Mouse (Mus musculus) left cerebral cortex, adult 11 months (tissue): ENCODE results near the gene Nxnl1.

Experiments used
- DNase-seq: peaks from one replicate; pipeline ENCODE4 v3.0.0; 2022; ENCODE audit warnings: low spot score

The Nxnl1 gene

GRCm38 (mm10) chr8:71566501-71566900, at the start of gene Nxnl1:
Gene Nxnl1 (minus strand): TSS chr8:71566601.
- DNase-seq, result no peak

GRCm38 (mm10) chr8:71613418-71613817, 47.0 kb upstream of the Nxnl1 start:
- DNase-seq, result no peak

- no peak for DNase-seq
Measured at GRCm38 (mm10) chr8:71612141-71612540, 45.7 kb upstream of the Nxnl1 start.

- peak; percentile 98 for DNase-seq
Measured at GRCm38 (mm10) chr8:71610822-71611651, 44.6 kb upstream of the Nxnl1 start, which contains the start of gene Colgalt1. Gene Colgalt1 (plus strand): TSS chr8:71610998.

GRCm38 (mm10) chr8:71604021-71604420, 37.6 kb upstream of the Nxnl1 start:
- no peak for DNase-seq

GRCm38 (mm10) chr8:71602666-71603334, 36.4 kb upstream of the Nxnl1 start:
- no peak for DNase-seq

GRCm38 (mm10) chr8:71601939-71602665, 35.7 kb upstream of the Nxnl1 start:
- DNase-seq, result no peak

GRCm38 (mm10) chr8:71598841-71599240, 32.4 kb upstream of the Nxnl1 start:
- DNase-seq, result no peak

- DNase-seq, result no peak
Measured at GRCm38 (mm10) chr8:71598375-71598774, 32.0 kb upstream of the Nxnl1 start.

- DNase-seq, result no peak
Measured at GRCm38 (mm10) chr8:71597451-71597850, 31.1 kb upstream of the Nxnl1 start, which contains the start of gene Fam129c. Gene Fam129c (plus strand): TSS chr8:71597648.

GRCm38 (mm10) chr8:71596798-71597197, 30.4 kb upstream of the Nxnl1 start:
- DNase-seq, result no peak

GRCm38 (mm10) chr8:71596384-71596783, 30.0 kb upstream of the Nxnl1 start:
- DNase-seq, result no peak

- DNase-seq, result peak; percentile 82
Measured at GRCm38 (mm10) chr8:71595862-71596261, 29.5 kb upstream of the Nxnl1 start.

- no peak for DNase-seq
Measured at GRCm38 (mm10) chr8:71594324-71594722, 27.9 kb upstream of the Nxnl1 start.

GRCm38 (mm10) chr8:71593556-71594323, 27.3 kb upstream of the Nxnl1 start:
- DNase-seq, result no peak

GRCm38 (mm10) chr8:71592374-71593170, 26.2 kb upstream of the Nxnl1 start:
- peak; percentile 90 for DNase-seq

- peak; percentile 94 for DNase-seq
Measured at GRCm38 (mm10) chr8:71591471-71592373, 25.3 kb upstream of the Nxnl1 start, which contains the start of gene Pgls. Gene Pgls (plus strand): TSS chr8:71592176.

- DNase-seq, result no peak
Measured at GRCm38 (mm10) chr8:71591017-71591416, 24.6 kb upstream of the Nxnl1 start.

- no peak for DNase-seq
Measured at GRCm38 (mm10) chr8:71588762-71589161, 22.4 kb upstream of the Nxnl1 start.

- DNase-seq, result no peak
Measured at GRCm38 (mm10) chr8:71586891-71587290, 20.5 kb upstream of the Nxnl1 start.
